Mouse (Mus musculus): Measurements from ENCODE around the gene Tmem164. TPM values are rescaled to one million over a fixed set of nuclear protein-coding genes. Genes with fewer than 3 reads are reported as not detected.

Tmem164 gene
- total RNA-seq, 2 experiments from 2014 or later: 18.4 to 21.6 TPM

DNA sequence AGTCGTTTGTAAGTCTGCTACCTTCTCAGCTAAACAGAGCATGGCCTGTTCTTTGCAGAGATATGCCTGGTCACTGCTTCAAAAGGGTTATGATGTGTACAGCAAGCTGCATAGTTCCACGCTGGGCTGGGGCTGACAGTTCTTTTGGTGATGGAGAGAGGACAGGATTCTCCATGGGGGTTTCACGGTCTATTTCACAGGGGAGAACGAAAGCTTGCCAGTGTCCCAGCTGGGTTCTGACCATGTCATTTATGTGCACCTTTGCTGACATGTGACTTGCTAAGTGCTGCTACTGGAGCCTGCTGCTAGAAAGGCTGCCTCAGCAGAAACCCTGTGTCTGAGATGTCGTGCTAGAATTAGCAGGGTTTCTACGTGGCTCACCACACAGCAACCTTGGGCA lies 74.3 kb downstream of the Tmem164 start:
- no peak for DNase-seq

DNA sequence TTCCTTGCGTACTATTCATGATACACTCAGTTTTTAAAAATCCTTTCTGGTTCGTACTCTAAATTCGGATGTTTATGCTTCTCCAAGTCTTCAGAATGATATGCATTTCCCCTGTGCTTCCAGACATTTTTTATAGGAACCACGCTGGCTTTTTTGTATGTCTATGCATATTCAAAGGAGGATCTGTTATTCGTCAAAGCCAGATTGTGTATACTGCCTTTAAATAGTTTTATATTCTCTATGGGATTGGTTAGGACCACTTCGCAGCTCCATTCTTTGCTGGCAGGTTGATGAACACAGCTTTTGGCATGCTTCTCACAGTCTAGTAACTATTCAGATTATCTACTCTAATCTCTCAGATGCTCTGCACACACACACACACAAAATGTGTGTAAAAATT lies 79.2 kb downstream of the Tmem164 start:
- DNase-seq: no peak

DNA sequence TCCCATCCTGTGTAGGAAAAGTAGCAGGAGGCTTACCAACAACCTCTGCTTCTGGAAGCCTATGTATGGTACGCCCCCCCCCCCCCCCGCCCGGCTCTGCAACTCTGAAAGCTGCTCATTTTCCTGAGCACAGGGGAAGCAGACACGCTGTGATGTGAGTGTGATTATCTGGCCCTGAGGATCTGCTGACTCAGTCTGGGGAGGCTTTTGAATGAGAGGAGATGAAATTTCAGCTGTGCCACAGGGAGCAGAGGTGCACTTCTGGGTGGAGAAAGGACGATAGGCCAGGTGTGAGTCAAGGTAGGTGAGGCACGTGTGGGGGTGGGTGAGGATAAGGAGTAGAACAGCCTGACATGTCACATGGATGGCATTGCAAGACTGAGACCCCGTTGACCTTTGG lies 82.1 kb downstream of the Tmem164 start:
- no peak for DNase-seq

DNA sequence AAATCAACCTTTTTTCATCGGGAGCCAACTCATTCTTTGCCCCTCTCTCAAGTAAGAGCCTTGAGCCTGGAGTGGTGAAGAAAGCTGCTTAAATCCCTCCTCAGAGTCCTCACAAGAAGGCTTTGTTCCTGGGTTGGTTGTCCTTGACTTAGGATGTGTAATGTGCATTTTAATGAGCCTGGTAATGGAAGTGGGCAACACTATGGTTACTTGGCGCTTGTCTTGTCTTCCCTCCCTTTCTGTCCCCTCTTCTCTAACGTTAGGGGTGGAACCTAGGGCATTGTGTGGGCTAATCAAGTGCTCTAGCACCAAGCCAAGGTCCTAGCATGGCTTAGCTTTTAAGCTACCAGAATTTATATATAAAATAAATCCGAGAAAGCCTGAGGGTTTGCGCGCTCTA lies 88.5 kb downstream of the Tmem164 start:
- no peak for DNase-seq

DNA sequence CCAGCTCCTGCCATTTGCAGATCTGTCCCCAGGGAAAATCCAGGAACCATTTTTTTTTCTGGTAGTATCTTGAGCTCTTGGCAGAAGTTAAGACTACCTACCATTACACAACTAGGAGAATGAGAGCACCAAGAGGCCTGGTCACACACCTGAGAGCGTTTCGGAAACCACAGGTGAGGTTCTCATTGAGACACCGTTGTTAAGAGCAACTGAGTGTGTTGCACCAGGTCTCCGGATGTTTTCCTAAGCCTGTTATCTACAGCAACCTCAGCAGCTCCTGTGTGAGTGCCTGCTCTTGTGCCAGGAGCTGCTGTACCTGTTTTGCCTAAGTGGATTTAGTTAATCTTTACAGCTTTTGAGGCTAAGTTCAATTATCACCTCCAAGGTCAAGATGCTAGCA lies 92.5 kb downstream of the Tmem164 start:
- DNase-seq: no peak

DNA sequence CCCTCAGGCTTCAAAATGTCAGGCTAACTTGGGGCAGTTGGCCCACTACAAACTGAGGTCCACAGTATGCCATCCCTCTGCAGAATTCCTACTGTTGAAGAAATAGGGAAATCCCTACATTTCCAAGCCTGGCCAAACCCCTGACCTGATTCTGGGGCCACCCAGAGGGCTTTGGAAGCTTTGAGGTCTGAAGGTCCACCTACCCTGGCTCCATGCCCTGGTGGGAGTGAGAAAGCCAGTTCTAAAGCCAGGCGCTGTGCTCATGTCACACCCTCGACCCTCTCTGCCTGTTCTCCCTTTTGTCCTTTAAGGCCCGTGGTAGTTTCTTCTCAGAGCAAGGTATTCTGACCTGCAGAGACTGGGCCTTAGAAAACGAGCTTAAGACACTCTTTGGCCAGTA lies 94.9 kb downstream of the Tmem164 start:
- peak in 1 of 2 experiments; percentile 7 for DNase-seq

DNA sequence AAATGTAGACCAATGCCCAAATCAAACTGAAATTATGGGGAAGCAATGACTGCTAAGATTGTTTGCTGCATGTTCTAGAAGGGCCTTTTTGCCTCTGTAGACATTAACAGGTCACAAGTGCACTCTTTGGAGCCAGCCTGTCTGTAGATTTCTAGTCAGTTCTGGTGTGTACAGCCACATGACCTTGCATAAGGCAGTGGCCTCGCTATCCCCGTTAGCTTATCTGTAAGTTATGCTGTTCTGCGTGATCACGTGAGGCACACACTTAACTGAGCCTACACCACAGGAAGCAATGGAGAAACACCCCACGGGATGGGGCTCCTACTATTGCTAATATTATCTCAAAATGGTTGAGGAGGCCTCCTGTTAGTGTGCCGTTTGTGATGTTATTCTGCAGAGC lies 97.4 kb downstream of the Tmem164 start:
- DNase-seq: no peak

DNA sequence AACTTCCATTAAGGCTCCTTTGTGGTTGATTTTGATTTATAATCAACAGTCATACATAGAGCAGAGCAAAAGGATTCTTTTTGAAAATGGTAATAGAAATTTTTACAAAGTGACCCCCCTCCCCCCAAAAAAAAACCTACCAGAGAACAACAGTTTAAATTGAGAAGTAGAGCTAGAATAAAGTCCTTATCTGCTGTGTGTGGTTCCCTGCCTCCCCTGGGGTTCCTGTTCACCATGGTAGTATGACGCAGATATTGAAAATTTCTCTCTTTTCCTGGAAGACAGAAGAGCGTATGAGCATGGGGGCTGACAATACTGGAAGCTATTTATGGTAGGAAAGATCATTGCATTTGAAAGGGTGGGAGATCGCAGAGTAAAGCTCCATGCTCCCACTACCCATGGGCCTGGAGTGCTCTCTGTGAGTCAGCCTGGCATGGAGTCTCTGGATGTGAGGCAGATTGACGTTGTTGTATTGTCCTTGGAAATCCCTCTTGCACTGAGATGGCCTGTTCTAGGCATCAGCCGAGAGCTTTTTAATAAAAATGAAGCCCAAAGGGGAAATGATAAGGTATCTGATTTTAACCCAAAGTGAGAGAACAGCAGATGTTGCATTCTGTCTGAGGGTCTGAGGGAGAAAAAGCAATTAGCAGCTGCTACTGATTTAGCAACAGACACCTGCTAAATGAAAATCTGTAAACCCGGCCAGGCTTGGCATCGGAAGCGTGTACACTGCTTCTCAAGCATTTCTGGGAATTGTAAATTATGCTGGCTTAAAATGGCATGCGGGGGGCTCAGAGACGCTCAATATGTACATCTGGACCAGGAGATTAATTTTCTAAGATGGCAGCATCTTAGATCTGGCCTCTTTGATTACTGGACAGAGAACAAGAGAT lies 105.2 kb downstream of the Tmem164 start:
- DNase-seq: no peak

DNA sequence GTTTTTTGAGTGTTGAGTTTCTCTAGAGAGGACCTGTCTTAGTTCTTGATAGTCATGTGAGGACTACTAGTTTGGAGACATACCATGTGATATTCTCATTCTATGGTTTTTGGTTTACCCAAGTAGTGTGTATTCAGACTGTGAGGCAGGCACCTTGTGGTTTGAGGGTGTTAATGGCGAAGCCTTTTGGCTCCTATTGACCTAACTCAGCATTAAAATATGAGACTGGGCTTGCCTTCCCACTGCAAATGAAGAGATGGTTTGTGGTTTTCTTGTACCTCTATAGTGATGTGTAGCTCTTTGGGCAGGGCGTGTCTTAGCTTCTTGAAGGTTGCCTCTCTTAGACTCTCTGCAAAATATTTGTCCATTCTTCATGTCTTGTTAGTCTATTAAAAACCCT lies 111.0 kb downstream of the Tmem164 start:
- DNase-seq: no peak

DNA sequence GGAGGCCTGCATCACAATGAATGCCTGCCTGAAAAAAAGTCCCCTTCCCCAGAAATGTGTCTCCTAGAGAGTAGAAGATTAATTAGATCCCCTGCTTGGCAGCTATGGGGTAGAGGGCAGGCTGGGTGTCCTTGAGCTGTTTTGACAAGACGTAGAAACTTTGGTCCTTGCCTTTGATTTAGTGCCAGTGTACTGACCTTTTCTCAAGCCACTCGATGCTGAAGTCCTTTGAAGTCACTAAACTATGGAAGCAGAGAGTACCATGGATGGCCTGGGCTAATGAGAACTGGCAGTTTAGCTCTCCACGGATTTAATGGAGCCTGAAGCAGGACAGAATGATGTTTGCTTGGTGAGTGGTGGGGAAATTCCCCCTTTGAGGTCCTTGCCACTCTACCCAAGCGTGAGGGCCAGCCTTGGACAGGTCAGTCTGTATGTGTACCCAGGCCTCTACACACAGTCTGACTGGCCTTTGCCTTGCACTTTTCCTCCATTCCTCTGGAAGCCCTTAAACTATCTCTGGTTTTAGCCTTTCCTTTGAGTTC lies 112.9 kb downstream of the Tmem164 start:
- DNase-seq: no peak

DNA sequence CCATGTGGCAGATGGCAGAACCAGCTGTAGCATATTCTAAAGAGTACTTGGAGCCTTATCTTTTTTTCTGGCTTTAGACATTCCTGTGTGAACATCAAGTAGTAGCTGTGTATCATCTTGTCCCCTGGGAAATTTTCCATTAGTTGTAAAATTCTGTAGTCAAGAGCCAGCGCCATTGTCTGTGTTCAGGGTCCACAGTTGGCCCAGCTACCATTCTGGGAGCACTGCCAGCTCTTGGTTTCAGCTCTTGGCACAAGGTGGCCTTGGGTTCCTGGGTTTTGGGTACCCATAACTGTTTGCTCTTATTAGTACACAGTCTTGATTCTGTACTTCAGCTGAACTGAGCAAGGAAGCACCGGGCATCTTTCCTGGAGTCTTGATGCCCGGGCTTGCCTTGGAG lies 123.4 kb downstream of the Tmem164 start:
- DNase-seq: peak; percentile 21 to 35

DNA sequence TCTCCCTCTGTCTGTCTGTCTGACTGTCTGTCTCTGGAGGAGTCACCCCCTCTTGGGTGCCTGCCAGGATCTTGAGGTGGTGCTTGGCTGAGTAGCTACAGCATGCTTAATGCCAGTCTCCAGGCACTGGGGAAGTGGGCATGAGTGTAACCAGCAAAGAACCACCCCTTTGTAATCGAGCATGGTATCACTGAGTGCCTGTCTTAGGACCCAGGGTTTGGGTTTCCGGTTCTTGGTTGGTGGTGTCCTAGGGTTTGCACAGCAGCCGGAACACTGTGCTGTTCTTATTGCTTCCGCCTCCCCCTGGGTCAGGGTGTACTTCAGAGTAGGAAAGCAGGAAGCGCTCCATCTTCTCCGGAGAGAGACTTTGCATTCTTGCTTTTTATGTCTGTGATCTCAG lies 124.9 kb downstream of the Tmem164 start:
- DNase-seq: no peak

DNA sequence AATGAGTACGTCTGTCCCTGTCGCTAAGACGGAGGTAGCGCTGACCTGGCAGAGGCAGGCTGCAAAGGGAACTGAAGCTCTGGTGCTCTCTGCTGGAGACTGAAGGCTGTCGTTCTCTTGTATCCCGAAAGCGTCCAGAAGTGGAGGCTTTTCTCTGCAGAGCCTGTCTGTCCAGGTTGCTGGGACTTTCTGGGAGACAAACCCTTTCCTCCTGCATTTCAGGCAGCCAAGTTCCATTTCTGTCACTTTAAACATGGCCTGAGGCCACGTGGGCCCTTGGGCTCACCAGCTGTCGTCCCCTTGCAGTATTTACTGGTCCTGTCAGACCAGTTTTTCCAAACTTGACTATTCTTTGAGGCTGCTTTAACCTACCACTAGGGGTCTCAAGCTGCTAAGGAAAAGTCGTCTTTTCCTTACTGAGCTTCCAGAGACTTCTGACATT lies 125.4 kb downstream of the Tmem164 start:
- peak in 1 of 2 experiments; percentile 21 for DNase-seq

DNA sequence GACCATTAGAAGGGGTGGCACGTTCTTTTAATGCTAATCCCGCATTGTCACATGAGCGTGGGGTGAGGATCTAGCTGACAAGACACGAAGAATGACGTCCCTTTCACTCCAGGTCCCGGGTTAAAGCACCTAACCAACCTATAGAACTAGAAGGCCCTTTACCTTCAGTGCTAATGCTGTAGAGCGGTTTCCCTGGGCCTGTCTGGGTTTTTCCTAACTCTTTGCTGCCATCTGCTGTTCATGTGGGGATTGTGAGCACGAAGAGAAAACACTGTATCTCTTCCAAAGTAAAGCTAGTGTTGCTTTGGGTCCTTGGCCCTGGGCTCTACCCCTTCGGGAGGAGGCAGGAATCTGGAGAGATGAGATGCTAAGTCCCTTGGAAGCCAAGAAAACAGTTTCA lies 127.2 kb downstream of the Tmem164 start:
- DNase-seq: peak; percentile 17 to 34

DNA sequence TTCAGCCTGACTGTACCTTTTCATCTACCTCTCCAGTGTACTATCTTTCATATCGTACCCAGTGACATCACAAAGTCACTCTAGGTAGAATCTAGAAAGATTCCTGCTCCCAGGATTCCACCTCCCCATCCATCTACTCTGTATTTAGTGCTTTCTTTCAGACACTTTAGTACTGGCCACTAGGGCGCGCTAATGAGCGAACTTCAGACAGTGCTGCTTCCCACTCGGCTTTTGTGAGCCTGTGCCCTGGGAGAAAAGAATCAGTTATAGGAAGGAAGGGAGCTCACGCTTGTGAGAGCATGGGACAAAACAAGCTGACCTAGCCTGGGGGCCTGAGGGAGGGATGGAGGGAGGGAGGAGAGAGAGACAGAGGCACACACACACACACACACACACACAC lies 131.9 kb downstream of the Tmem164 start:
- peak; percentile 15 to 20 for DNase-seq

DNA sequence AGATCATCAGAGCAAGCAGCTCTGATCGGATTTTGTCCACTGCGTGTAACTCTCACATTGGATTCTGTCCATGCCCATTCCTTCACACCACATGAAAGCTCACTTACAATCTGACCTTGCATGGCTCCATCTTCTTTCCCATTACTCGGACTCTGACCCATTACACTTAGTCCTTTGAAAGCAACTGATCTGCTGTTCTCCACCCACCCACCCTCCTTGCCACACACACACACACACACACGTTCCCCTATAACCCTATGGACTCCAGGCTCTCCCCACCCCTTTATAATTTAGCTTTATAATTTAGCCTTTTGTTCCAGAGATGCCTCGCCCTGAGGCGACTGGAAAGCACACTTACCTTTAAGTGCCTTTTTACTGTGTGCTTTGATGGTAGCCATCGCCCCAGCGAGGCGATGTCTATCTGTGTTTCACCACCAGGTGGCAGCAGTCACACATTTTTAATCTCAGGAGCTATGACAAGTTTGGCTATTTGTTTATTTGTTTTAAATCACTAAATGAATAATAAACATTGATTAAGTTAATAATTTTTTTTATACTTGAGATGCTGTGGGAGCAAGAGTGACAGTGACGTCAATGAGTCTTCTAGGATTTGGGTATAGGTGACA lies 137.0 kb downstream of the Tmem164 start:
- peak; percentile 6 to 38 for DNase-seq

DNA sequence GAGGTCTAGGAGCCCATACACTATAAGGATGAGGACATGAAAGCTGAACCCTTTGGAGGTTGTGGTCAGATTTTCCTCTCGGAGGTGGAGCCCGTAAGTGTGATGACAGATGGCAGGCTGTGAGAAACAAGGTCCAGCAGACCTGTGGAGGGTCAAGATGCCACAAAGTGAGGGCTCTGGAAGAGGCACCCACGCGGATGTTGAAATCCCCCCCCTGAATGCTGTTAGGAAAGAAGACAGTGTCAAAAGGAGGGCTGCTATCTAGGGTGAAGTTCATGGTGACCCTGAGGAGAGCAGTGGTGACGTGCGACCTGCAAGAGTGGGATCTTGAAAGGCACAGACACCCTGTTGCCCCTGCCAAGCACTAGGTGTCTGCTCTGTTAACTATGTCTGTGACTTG lies 140.0 kb downstream of the Tmem164 start:
- DNase-seq: no peak

DNA sequence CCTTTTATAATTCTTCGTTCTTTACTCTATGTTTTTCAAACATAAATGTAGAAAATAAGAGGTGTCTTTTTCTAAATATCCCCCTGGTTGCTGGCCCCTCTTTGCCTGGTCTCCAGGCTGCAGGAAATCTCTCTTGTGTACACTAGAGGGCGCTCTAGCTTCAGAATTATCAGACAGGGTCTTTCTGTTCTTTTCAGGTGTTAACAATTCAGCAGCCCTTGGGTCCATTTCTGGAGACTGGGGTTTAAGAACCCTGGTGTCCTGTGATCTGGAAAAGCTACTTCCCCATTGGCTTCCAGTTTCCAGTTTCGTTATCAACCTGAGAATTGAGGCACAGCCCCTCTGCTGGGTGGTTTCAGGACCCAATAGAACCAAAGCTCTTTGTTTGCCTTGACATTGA lies 140.6 kb downstream of the Tmem164 start:
- DNase-seq: no peak

DNA sequence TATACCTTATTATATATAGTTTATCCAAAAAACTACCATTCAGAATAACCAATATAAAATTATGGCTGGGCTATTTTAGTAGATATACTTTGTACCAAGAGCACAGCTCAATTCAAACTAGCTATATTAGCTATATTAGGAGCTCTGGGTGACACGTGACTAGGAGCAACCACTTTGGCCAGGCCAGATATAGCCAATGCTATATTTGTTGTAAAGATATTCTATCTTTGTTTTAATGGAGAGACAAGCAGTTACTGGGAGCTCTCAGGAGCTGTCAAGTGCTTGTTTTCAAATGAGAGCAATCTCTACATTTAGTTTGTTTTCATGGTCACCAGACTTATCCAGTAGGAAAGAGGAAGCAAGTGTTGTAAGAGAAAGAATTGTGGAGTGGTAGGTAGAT lies 144.1 kb downstream of the Tmem164 start:
- DNase-seq: no peak

DNA sequence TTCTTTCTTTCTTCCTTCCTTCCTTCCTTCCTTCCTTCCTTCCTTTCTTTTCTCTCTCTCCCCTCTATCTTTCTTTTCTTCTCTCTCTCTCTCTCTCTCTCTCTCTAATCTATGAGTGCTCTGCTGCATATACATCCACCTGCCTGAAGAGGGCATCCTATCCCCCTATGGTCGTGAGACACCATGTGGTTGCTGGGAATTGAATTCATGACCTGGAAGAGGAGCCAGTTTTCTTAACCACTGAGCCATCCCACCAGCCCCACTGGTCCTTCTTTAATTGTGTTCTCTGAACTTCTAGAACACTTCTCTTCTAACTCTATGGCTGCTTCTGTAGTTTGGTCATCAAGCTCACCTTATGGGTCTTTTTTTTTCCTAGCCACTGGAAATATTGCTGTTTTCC lies 146.4 kb downstream of the Tmem164 start:
- DNase-seq: no peak

DNA sequence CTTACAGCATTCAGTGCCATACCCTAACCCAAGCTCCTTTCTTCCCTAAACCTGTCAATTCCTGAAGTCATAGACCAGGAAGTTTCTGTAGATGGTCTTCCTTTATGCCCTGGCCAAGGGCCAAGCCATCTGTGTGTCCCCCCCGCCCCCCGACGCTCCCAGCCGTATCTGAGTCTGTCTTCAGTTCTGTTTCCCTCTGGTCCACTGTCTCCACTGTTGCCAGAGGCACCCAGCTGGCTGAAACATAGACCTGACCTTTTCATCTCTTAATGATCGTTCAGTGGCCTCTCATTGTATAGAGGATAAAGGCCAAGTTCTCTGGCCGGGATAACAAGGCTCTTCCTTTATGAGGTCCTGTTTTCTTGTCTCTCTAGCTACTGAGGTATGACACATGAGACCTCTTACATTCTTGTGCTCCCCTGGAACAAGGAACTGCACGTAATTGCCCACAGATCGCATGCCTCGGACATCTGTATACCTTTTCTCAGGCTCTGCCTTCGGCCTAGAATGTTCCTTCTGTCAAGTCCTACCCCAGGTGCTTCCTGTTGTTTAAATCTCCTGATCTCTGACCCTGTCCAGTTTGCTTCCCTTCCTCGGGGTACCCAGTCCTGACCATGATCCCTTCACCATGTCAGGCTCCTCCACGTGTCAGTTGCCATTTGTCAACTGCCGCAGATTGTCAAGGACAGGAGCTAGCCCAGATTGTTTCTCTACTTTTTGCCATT lies 147.1 kb downstream of the Tmem164 start:
- DNase-seq: no peak

DNA sequence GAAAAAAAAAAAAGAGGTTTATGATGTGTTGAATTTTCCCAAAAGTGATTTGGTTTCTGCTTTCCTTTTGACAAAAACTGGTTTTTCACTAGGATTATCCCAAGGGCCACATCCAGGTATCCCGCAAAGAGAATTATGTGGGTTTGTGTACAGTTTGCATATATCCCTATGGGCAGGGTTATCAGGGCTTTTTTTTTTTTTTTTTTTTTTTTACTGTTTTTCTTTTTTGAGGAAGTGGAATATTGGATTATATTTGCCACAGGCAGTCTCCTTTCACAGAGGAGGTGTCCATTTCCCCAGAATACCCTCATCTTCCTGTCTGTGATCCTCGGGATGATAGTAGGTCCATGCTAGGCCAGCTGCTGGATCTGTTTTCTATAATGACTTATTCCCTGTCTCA lies 148.1 kb downstream of the Tmem164 start:
- no peak for DNase-seq

DNA sequence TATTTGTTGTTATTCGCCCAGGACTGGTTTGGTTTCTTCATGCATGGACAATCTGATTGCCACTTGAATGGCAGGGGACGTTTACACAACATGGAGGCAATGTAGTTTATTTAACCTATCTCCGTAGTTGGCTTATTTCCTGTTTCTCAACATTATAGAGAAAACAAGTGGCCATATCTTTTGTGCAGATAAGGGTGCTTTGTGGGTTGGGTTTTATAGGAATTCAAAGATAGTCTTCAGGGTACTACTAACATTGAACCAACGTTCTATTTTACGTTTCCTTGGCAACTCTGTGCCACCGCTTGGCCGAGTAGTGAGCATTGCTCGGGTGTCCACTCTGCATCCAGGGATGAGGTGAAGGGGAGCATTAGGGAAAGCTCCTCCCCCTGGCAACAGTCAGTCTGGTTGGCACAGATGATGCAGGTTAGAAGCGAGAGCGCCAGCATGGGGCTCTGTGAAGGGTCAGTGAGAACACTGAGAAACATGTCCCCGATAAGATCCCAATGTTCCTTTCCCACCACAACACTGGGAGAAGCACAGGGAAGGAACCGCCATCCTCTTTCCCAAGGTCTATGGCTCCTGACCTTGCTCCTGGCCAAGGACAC lies 148.8 kb downstream of the Tmem164 start:
- DNase-seq: no peak
